Mouse (Mus musculus) MEL-GATA-1-ER (cell line): Measurements from ENCODE around the gene Wasl.
A peak's percentile ranks its signal among the peaks of the same experiment; 100 is the strongest.

Experiments
- DNase-seq: peaks from one replicate; pipeline ENCODE4 v3.0.0-alpha.2; 2012; ENCODE audit warnings: low read depth; ENCODE audit errors: extremely low read depth

Wasl gene

GRCm38 (mm10) chr6:24664867-24665458, at the start of gene Wasl:
Wasl (minus strand) TSS chr6:24665009.
- peak; percentile 84 for DNase-seq

- DNase-seq, result no peak
These were observed 42.7 kb upstream of the Wasl start for GRCm38 (mm10) chr6:24707499-24707898.

DNA sequence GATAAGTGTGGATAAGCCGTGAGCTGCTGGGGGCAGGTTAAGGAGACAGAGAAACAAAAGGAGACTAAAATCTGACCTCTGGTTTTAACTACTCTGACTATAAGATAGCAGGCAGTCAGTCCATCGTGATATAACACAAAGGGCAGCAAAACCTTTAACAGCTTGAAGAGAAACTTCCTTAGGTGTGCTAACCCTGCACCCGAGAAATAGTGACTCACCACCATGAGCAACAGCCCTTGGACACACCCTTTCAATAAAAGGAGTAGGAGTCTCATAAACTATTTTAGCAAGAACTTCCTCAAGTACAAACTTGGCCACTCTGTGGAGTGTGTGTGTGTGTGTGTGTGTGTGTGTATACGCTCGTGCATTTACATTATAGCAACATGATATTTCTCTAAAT, 42.3 kb upstream of the Wasl start:
- no peak for DNase-seq

- DNase-seq, result no peak
These were observed 32.4 kb upstream of the Wasl start for GRCm38 (mm10) chr6:24697216-24697615.

DNA sequence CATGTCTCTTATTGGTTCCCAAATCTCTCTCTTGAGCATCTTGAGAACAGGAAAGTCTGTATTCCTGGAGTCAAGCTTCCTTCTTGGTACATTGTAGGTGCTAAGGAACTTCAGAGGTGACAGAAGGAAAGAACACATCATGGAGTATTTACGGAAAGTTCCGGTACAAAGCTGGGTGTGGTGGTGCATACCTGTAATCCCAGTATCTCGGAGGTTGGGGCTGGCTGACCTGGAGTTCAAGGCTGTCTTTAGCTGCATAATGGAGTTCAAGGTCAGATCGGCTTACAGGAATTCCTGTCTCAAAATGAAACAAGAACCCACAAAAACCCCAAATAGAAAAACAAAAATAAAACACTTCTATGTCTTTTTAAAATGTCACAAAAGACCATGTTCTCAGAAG, 31.3 kb upstream of the Wasl start:
- DNase-seq, result no peak

DNA sequence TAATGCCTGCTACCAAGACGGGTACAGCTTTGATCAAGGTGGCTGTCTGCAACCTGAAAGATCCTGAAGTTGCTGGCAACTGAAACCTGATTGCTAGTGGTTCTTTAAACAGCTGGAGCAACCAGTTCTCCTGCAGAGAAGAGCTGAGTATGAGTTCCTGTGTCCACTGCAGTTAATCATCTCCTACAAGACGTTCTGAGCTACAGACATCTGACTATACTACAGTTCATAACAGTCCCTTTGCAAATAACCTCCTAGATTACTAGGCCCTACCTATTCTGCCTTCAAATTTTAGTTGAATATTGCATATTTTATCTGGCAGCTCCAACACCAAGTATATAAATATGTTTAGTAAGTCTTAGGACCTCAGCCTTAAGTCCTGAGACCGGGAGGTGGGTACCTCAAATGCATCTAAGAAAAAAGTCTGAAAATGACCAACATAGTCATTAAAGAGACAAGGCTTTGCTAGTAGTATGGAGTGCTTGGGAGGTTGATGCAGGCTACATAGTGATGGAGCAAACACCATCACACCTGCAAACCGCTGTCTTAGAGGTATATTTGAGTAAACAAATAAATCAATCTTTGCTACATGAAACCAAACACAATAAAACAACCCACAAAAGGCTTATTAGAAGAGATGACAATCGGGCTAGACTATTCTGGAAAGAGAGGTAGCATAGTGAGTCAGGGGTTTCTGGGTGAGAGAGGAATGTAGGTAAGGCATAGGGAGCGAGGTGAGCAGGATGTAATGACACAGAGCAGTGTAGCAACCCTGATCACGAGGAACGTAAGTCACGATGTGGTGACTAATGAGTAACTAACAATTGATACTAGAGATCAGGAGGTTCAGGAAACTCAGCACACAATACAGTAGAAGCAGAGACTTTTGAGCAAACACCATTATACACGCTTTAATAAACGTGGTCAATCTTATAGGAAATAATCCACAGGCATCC, 29.9 kb upstream of the Wasl start:
- no peak for DNase-seq

DNA sequence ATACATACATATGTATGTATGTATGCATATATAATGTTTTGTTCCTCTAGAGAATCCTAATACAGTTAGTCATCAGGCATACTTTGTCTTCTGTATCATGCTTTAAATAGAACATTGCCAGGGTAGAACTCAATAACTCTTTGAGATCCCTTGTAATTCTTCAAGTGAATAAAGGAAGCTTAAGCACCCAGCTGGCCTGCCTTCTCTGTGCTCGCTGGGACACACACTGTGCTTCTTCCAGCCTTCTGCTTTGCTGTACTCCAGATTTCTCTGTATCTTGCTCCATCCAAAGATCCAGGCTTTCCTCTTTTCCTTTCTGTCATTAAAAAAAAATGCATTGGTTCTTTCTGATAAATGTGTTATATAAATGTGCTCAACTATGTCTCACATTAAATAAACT, 23.1 kb upstream of the Wasl start:
- no peak for DNase-seq

DNA sequence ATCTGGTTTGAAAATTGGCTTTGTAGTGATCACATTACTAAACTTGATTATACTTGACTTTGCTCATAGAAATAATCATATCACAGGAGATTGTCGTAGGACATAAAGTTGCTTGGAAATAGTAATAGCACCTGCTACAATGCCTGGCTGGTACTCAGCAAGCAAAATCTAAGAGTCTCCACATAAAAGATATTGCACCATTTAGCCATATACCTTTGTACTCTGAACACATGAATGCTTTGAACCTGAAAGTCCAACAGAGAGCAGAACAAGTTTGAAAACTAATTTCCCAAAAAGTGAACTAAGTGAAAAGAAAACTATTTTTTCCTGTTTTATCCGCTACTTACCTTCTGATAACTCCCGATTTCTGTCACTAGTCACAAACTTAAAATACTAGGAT, 18.3 kb upstream of the Wasl start:
- DNase-seq, result no peak

- no peak for DNase-seq
These were observed 3.0 kb upstream of the Wasl start for GRCm38 (mm10) chr6:24667829-24668228.

GRCm38 (mm10) chr6:24666248-24666647, 1.4 kb upstream of the Wasl start:
- DNase-seq, result no peak

GRCm38 (mm10) chr6:24664133-24664866, 509 bp downstream of the Wasl start:
- no peak for DNase-seq

GRCm38 (mm10) chr6:24663196-24664132, 1.3 kb downstream of the Wasl start:
- no peak for DNase-seq

GRCm38 (mm10) chr6:24662483-24662882, 2.3 kb downstream of the Wasl start:
- DNase-seq, result no peak

DNA sequence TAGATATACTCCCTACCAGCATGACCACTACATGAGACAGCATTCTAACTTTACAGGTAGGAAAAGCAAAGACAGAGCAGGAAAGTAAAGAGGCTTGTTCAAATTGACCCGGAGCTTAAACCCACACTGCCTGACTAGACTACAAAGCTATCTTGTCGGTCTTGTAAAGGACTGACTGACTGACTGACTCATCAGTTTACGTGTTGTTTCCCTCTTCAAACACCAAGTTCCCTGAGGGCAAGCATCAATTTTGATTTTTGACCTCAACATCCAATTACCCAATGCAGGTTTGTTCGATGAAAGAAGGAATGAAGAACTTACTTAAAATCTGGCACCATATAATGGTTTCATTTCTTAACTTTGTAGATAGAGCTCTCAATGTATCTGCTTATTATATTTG, 2.9 kb downstream of the Wasl start:
- DNase-seq, result no peak

DNA sequence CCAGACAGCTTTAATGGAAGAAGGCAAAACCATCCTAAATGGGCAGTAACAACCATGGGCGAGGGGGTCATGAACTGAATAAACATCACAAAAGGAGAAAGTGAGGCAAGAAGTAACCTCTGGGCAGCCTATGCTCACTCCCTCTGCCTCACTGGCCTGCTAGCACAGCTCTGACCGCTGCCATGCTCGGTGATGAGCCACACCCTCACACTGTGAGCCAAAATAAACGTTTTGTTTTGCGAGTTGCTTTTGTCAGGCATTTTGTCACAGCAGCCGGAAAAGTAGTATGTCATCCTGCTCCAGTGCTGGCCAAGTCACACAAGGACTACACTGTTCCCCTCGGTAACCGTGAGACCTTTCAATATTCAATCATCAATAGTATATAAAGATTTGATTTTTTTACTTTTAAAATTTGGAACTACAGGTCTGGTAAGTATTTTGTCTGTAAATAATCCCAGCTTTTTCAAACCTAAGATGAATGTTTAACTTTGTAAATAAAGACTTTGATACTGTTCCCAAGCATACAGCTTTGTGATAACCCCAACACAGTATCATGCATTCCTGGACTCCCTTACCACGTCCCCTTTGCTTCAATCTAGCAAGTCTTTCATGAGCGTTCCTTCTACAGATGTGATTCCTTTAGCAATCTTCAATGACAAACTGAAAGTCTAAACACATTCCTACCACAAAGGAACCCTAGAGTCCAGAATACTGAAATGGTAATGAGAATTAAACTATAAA, 7.0 kb downstream of the Wasl start:
- DNase-seq, result no peak

- DNase-seq, result no peak
These were observed 8.7 kb downstream of the Wasl start for GRCm38 (mm10) chr6:24656094-24656493.

GRCm38 (mm10) chr6:24651538-24651937, 13.3 kb downstream of the Wasl start:
- no peak for DNase-seq

GRCm38 (mm10) chr6:24650719-24651118, 14.1 kb downstream of the Wasl start:
- no peak for DNase-seq

GRCm38 (mm10) chr6:24648403-24648802, 16.4 kb downstream of the Wasl start:
- no peak for DNase-seq

GRCm38 (mm10) chr6:24647103-24647691, 17.6 kb downstream of the Wasl start:
- DNase-seq, result no peak
